Mouse (Mus musculus) heart, embryonic 16.5 days (tissue): ENCODE measurements at regions not wholly inside any gene's neighbourhood (a gene's known extent, or its start where the extent isn't known, plus 50 kb on each side); places are given as distances from the start of the nearest gene placed in this dataset.

Experiments used
- ATAC-seq: fragments of 200-750 bp; cut with Nextera tagmentation; replicated peaks from 2 replicates; pipeline ENCODE4 v1.8.0; 2017; ENCODE audit warnings: moderate number of reproducible peaks; ENCODE audit not compliant: insufficient read depth, low FRiP score; ENCODE audit errors: extremely low read depth
- H3K27ac ChIP-seq: fragments of 300-500 bp; sonication (generic); 2 replicates; pipeline ENCODE4 v1.5.1; 2014; ENCODE audit warnings: mild to moderate bottlenecking, low read length, control low read depth, moderate library complexity
- H3K27me3 ChIP-seq: fragments of 300-500 bp; sonication (generic); 2 replicates; pipeline ENCODE4 v1.6.1; 2014; ENCODE audit warnings: low read length, mixed read lengths; ENCODE audit not compliant: control insufficient read depth, insufficient read depth
- H3K36me3 ChIP-seq: fragments of 300-500 bp; sonication (generic); 2 replicates; pipeline ENCODE4 v1.6.1; 2014; ENCODE audit not compliant: control insufficient read depth, insufficient read depth
- H3K4me1 ChIP-seq: fragments of 300-500 bp; sonication (generic); 2 replicates; pipeline ENCODE4 v1.6.1; 2014; ENCODE audit warnings: low read length, mixed read lengths; ENCODE audit not compliant: control insufficient read depth, insufficient read depth
- H3K4me2 ChIP-seq: fragments of 300-500 bp; sonication (generic); 2 replicates; pipeline ENCODE4 v1.6.1; 2014; ENCODE audit warnings: low read depth, mild to moderate bottlenecking, control low read depth, low read length
- H3K4me3 ChIP-seq: fragments of 300-500 bp; sonication (generic); 2 replicates; pipeline ENCODE4 v1.5.1; 2014; ENCODE audit warnings: mild to moderate bottlenecking, control low read depth, low read length
- H3K9ac ChIP-seq: fragments of 300-500 bp; sonication (generic); 2 replicates; pipeline ENCODE4 v1.6.1; 2014; ENCODE audit warnings: low read length, control low read depth
- H3K9me3 ChIP-seq: fragments of 300-500 bp; sonication (generic); replicated peaks from 2 replicates; pipeline ENCODE4 v1.6.1; 2016; ENCODE audit warnings: low read length; ENCODE audit not compliant: control insufficient read depth
- WGBS: fragments of 180-500 bp; shearing (Covaris S2); extraction: QIAGEN DNeasy Blood & Tissue Kit; methylation state at CpG from one replicate; pipeline ENCODE4 v1.1.7; 2014; 5-methylcytosine and 5-hydroxymethylcytosine counted together

DNA sequence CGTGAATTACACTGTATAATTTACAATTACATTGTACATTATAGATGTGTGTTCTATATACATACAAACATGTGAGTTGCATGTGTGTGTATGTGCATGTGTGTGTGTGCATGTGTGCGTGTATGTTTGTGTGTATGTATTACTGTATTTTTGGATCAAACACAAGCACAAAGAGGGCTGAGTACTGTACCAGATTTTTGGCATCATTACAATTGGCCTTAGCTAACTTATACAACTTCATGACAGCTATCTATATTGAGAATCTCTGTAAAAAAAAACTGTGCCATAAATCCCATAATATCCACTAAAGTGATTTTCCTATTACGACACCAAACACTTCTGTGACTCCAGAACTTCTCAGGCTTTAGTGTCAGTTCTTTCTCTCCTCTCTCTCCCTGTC, 444.9 kb downstream of the Hdgfl1 start:
- ATAC-seq: no peak
- H3K27me3 ChIP-seq: no peaks in the 10 kb centered on the region
- no peak overlapping the region for H3K4me2 ChIP-seq
- no peak overlapping the region for H3K27ac ChIP-seq
- no peaks in the 10 kb centered on the region for H3K4me1 ChIP-seq
- 70% methylated on average over 3 of the region's 3 CpGs for WGBS
- no peaks in the 10 kb centered on the region for H3K36me3 ChIP-seq
- H3K9me3 ChIP-seq: no peaks in the 10 kb centered on the region
- no peak overlapping the region for H3K4me3 ChIP-seq
- no peak overlapping the region for H3K9ac ChIP-seq

- no peak for ATAC-seq
- Histone ChIP-seq H3K4me3 (no peak overlapping the region), H3K9me3 (no peaks in the 10 kb centered on the region), H3K27ac (no peak overlapping the region), H3K36me3 (no peaks in the 10 kb centered on the region), H3K9ac (no peak overlapping the region), H3K4me1 (no peaks in the 10 kb centered on the region), H3K4me2 (no peak overlapping the region), H3K27me3 (no peaks in the 10 kb centered on the region)
- 83% methylated on average over 6 of the region's 6 CpGs for WGBS
These were observed 445.3 kb downstream of the Hdgfl1 start for GRCm38 (mm10) chr13:26324633-26325032.

DNA sequence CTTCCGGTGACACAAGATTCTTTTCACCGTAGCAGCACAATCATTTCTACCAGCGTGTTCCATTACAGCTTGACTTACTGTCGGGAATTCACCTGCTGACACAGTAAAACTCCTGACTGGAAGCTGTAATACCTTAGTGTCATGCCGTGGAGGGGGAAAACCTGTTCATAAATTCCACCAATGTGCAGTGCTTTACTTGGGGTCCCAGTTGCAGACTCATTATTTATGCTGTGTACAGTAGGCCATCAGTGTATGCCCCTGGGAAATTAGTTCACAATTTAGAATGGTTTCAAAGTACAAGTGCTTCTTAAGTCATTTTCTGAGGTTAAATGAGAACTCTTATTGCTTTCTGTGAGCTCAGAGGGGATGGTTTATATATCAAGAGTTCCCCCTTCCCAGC, 451.4 kb downstream of the Hdgfl1 start:
- no peak for ATAC-seq

GRCm38 (mm10) chr13:26312246-26313010, 457.5 kb downstream of the Hdgfl1 start:
- H3K27ac ChIP-seq: no peak overlapping the region
- H3K4me1 ChIP-seq: no peaks in the 10 kb centered on the region
- 58% methylated on average over 7 of the region's 7 CpGs for WGBS
- no peak overlapping the region for H3K4me3 ChIP-seq
- ATAC-seq: no peak
- H3K36me3 ChIP-seq: no peaks in the 10 kb centered on the region
- no peaks in the 10 kb centered on the region for H3K9me3 ChIP-seq
- H3K9ac ChIP-seq: no peak overlapping the region
- H3K27me3 ChIP-seq: no peaks in the 10 kb centered on the region
- no peak overlapping the region for H3K4me2 ChIP-seq

More for the DNA sequence above, 451.4 kb downstream of the Hdgfl1 start:
- Histone ChIP-seq H3K4me1 (no peaks in the 10 kb centered on the region), H3K27me3 (no peaks in the 10 kb centered on the region), H3K9me3 (no peaks in the 10 kb centered on the region), H3K36me3 (no peaks in the 10 kb centered on the region), H3K4me2 (no peak overlapping the region), H3K9ac (no peak overlapping the region), H3K27ac (no peak overlapping the region), H3K4me3 (no peak overlapping the region)
- 81% methylated on average over 5 of the region's 5 CpGs for WGBS

DNA sequence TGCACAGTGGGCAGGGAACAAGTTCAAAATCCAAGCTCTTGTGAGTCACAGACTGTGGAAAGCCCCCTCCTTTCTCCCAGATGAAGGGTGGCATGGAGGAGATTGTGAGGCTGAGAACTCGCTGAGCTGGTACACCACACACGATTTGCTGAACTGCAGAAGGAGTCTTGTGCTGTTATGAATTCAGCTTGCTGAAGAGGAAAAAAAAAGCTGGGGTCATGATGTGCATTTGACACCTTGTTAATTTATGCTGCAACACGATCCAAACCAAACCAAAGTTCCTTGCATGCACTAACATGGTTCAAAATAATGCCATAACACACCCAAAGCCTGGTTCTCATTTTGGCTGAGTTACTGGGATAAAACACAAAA, 485.9 kb downstream of the Hdgfl1 start:
- H3K9ac ChIP-seq: no peak overlapping the region
- H3K4me1 ChIP-seq: no peaks in the 10 kb centered on the region
- no peak overlapping the region for H3K4me2 ChIP-seq
- no peaks in the 10 kb centered on the region for H3K27me3 ChIP-seq
- 69% methylated on average over 3 of the region's 3 CpGs for WGBS
- ATAC-seq: no peak
- no peak overlapping the region for H3K4me3 ChIP-seq
- no peaks in the 10 kb centered on the region for H3K36me3 ChIP-seq
- H3K9me3 ChIP-seq: no peaks in the 10 kb centered on the region
- no peak overlapping the region for H3K27ac ChIP-seq

- no peak for ATAC-seq
- Histone ChIP-seq H3K4me3 (no peak overlapping the region), H3K27me3 (no peaks in the 10 kb centered on the region), H3K4me1 (no peaks in the 10 kb centered on the region), H3K36me3 (no peaks in the 10 kb centered on the region), H3K9me3 (no peaks in the 10 kb centered on the region), H3K27ac (no peak overlapping the region), H3K4me2 (no peak overlapping the region), H3K9ac (no peak overlapping the region)
- WGBS: 62% methylated on average over 6 of the region's 6 CpGs
These were observed 486.4 kb downstream of the Hdgfl1 start for GRCm38 (mm10) chr13:26283397-26284072.

GRCm38 (mm10) chr13:26282291-26282690, 487.7 kb downstream of the Hdgfl1 start:
- no peak overlapping the region for H3K9ac ChIP-seq
- H3K9me3 ChIP-seq: no peaks in the 10 kb centered on the region
- ATAC-seq: no peak
- H3K4me2 ChIP-seq: no peak overlapping the region
- H3K36me3 ChIP-seq: no peaks in the 10 kb centered on the region
- H3K4me1 ChIP-seq: no peaks in the 10 kb centered on the region
- no peak overlapping the region for H3K27ac ChIP-seq
- no peak overlapping the region for H3K4me3 ChIP-seq
- WGBS: 61% methylated on average over 3 of the region's 3 CpGs
- H3K27me3 ChIP-seq: no peaks in the 10 kb centered on the region

GRCm38 (mm10) chr13:26272850-26273249, 497.1 kb downstream of the Hdgfl1 start:
- Histone ChIP-seq H3K4me1 (no peaks in the 10 kb centered on the region), H3K4me3 (no peak overlapping the region), H3K9me3 (no peaks in the 10 kb centered on the region), H3K4me2 (no peak overlapping the region), H3K27me3 (no peaks in the 10 kb centered on the region), H3K27ac (no peak overlapping the region), H3K9ac (no peak overlapping the region), H3K36me3 (no peaks in the 10 kb centered on the region)
- 53% methylated on average over 3 of the region's 3 CpGs for WGBS
- no peak for ATAC-seq

DNA sequence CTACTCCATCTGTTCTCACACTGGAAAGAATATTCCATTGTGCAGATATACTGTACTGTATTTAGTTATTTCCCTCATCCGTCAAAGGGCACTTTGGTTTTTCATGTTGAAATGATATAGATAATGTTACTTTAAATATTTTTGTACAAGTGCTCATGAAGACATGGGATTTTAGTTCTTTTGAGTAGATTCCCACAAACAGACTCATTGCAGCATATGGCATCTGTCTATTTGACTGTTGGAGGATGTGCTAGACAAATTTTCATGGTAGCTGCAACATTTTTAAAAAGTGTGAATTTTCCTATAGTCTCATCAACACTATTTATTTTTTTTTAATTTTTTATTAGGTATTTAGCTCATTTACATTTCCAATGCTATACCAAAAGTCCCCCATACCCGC, 502.5 kb downstream of the Hdgfl1 start:
- H3K4me3 ChIP-seq: no peak overlapping the region
- H3K4me1 ChIP-seq: no peaks in the 10 kb centered on the region
- no peak overlapping the region for H3K4me2 ChIP-seq
- WGBS: 85% methylated on average over 2 of the region's 2 CpGs
- H3K36me3 ChIP-seq: no peaks in the 10 kb centered on the region
- H3K9me3 ChIP-seq: no peaks in the 10 kb centered on the region
- no peak overlapping the region for H3K9ac ChIP-seq
- no peak for ATAC-seq
- H3K27me3 ChIP-seq: no peaks in the 10 kb centered on the region
- no peak overlapping the region for H3K27ac ChIP-seq
